Mouse (Mus musculus): ENCODE data around the gene Fate1.

DNA sequence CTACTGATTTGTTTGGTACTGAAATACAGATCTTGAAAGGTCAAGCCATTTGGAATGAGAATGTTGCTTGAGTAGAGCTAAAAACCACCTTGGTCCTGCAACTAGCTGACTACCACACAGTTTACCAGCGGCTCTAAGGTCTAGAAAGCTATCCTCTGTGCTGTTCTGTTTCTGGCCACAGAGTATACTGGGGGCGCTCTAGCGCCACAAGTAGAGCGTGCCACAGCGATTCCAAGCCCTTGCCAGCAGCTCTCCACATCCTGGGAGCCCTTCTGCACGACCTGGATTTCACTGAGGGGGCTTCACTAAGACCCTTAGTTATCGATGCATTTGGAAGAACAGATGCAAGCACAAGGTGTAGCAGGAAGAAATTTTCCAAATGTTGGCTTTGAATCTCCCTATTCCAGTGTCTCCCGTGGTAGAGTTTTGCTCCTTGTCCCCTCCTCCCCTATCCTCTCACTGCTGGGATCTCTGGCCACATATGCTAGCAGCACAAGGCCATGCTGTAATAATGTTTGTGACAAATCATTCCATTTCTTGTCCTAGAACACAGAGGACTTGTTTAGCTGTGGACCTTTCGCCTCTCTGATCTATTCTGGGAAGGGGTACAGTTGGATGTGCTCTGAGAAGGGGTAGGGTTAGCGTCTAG is 50.1 kb downstream of the Fate1 start:
- TF ChIP-seq CTCF (IDR thresholded peaks at IDR 0.05; ENCODE audit: low read depth) (peak; percentile 71), EP300 (optimal IDR thresholded peaks at IDR 0.05) (no peak)

Measured in stomach, postnatal 0 days (tissue).